Mouse (Mus musculus) ZHBTc4 (cell line): ENCODE data around the gene Gigyf2.
"Not testable (repeated sequence)": the region's sequence is repeated elsewhere in the genome, so short reads cannot be mapped to it uniquely, and the experiment has no call there.

Experiments used
- DNase-seq: peaks from one replicate; pipeline ENCODE4 v3.0.0-alpha.2; 2011; ENCODE audit warnings: low read depth, low spot score

The Gigyf2 gene

GRCm38 (mm10) chr1:87447183-87448104, 120.6 kb downstream of the Gigyf2 start:
- peak; percentile 64 for DNase-seq

GRCm38 (mm10) chr1:87449432-87449831, 122.6 kb downstream of the Gigyf2 start:
- no peak for DNase-seq

- DNase-seq: no peak
These were observed 129.6 kb downstream of the Gigyf2 start for GRCm38 (mm10) chr1:87456425-87456824.

GRCm38 (mm10) chr1:87458045-87458444, 131.2 kb downstream of the Gigyf2 start:
- DNase-seq: no peak

GRCm38 (mm10) chr1:87459856-87460255, 133.1 kb downstream of the Gigyf2 start:
- not testable (repeated sequence) for DNase-seq

- DNase-seq: no peak
These were observed 140.7 kb downstream of the Gigyf2 start for GRCm38 (mm10) chr1:87467469-87467868.

- no peak for DNase-seq
These were observed 141.5 kb downstream of the Gigyf2 start for GRCm38 (mm10) chr1:87468321-87468720.

- DNase-seq: not testable (repeated sequence)
These were observed 143.2 kb downstream of the Gigyf2 start, which contains the start of gene Snorc for GRCm38 (mm10) chr1:87469971-87470370. TSS of gene Snorc (plus strand) at chr1:87470271.

- no peak for DNase-seq
These were observed 145.1 kb downstream of the Gigyf2 start for GRCm38 (mm10) chr1:87471914-87472313.

GRCm38 (mm10) chr1:87472576-87472975, 145.8 kb downstream of the Gigyf2 start:
- no peak for DNase-seq

- DNase-seq: peak; percentile 34
These were observed 148.5 kb downstream of the Gigyf2 start for GRCm38 (mm10) chr1:87475076-87475895.

GRCm38 (mm10) chr1:87482546-87482945, 155.7 kb downstream of the Gigyf2 start:
- DNase-seq: no peak

GRCm38 (mm10) chr1:87486386-87486785, 159.6 kb downstream of the Gigyf2 start:
- no peak for DNase-seq

GRCm38 (mm10) chr1:87492285-87492684, 165.5 kb downstream of the Gigyf2 start:
- DNase-seq: no peak

GRCm38 (mm10) chr1:87493542-87493941, 166.7 kb downstream of the Gigyf2 start:
- DNase-seq: no peak
